Mouse (Mus musculus): ENCODE results near the gene Gm21961. TPM values are rescaled to one million over a fixed set of nuclear protein-coding genes. Genes with fewer than 3 reads are reported as not detected.
"Not testable (repeated sequence)": the region's sequence is repeated elsewhere in the genome, so short reads cannot be mapped to it uniquely, and the experiment has no call there.

Gene Gm21961
- not detected in 2 replicates for total RNA-seq (2014; rRNA removed)
- not detected in 2 replicates for polyA plus RNA-seq (2015; fragmentation: Nextera tagmentation; extraction: Ambion mirVana)

GRCm38 (mm10) chr15:65014804-65015203, at the start of gene Gm21961:
TSS of gene Gm21961 (minus strand) at chr15:65014904.
- WGBS = 90% methylated on average over 5 of the region's 5 CpGs

DNA sequence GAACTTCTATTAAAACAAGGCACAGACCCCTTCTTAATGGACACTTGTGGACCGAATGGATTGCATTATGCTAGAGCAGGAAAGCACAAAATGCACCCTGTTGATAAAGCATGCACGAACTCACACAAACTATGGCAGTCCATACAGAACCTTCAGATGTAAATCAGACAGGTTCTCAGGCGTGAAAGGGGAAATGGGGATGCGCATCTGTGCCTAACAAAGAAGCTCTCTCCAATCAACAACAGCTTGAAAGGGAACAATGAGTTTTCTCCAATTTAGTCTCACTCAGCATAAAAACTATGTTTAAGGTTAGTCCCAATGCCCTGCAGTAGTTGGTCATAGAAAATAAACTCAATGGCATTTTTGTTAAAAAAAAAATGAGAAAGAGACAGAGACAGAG, 27.3 kb upstream of the Gm21961 start:
- no peaks in the 10 kb centered on the region for H3K27me3 ChIP-seq (ENCODE audit: insufficient read depth, low read length)
- H3K4me1 ChIP-seq (ENCODE audit: insufficient read depth, low read length) = no peaks in the 10 kb centered on the region
- no peak overlapping the region for H3K4me3 ChIP-seq (ENCODE audit: low read length)
- no peak overlapping the region for H3K4me2 ChIP-seq (ENCODE audit: low read depth, low read length)
- H3K9ac ChIP-seq (replicated peaks; ENCODE audit: low read length) = no peak overlapping the region
- no peaks in the 10 kb centered on the region for H3K36me3 ChIP-seq (ENCODE audit: insufficient read depth, low read length)
- ATAC-seq (peak; percentile 40; the same call in 1 of the 2 replicates), DNase-seq (ENCODE audit: low spot score) (no peak)
- H3K9me3 ChIP-seq (ENCODE audit: low read length) = no peaks in the 10 kb centered on the region
- H3K27ac ChIP-seq = no peak overlapping the region
- 33% methylated on average over 4 of the region's 4 CpGs for WGBS
- TF ChIP-seq CTCF (IDR thresholded peaks at IDR 0.05; ENCODE audit: low read depth) = no peak

More at GRCm38 (mm10) chr15:65014804-65015203, at the start of gene Gm21961:
- no peaks in the 10 kb centered on the region for H3K36me3 ChIP-seq (ENCODE audit: insufficient read depth, low read length)
- TF ChIP-seq CTCF (IDR thresholded peaks at IDR 0.05; ENCODE audit: low read depth) = no peak
- ATAC-seq (no peak), DNase-seq (ENCODE audit: low spot score) (no peak)
- no peaks in the 10 kb centered on the region for H3K9me3 ChIP-seq (ENCODE audit: low read length)
- H3K4me3 ChIP-seq (ENCODE audit: low read length) = no peak within 1 kb of the TSS
- H3K27ac ChIP-seq = no peak within 1 kb of the TSS
- no peak within 1 kb of the TSS for H3K4me2 ChIP-seq (ENCODE audit: low read depth, low read length)
- no peaks in the 10 kb centered on the region for H3K4me1 ChIP-seq (ENCODE audit: insufficient read depth, low read length)
- no peak within 1 kb of the TSS for H3K9ac ChIP-seq (replicated peaks; ENCODE audit: low read length)
- H3K27me3 ChIP-seq (ENCODE audit: insufficient read depth, low read length) = no peaks in the 10 kb centered on the region

GRCm38 (mm10) chr15:65039216-65039615, 24.5 kb upstream of the Gm21961 start:
- not testable (repeated sequence) for H3K27ac ChIP-seq; ATAC-seq; H3K4me2 ChIP-seq (ENCODE audit: low read depth, low read length); H3K4me1 ChIP-seq (ENCODE audit: insufficient read depth, low read length); H3K9me3 ChIP-seq (ENCODE audit: low read length); H3K27me3 ChIP-seq (ENCODE audit: insufficient read depth, low read length); H3K9ac ChIP-seq (replicated peaks; ENCODE audit: low read length); DNase-seq (ENCODE audit: low spot score); H3K36me3 ChIP-seq (ENCODE audit: insufficient read depth, low read length); H3K4me3 ChIP-seq (ENCODE audit: low read length)

GRCm38 (mm10) chr15:65017971-65018370, 3.3 kb upstream of the Gm21961 start:
- DNase-seq (ENCODE audit: low spot score) (no peak), ATAC-seq (no peak)
- H3K9ac ChIP-seq (replicated peaks; ENCODE audit: low read length) = no peak overlapping the region
- H3K4me2 ChIP-seq (ENCODE audit: low read depth, low read length) = no peak overlapping the region
- H3K4me3 ChIP-seq (ENCODE audit: low read length) = no peak overlapping the region
- H3K4me1 ChIP-seq (ENCODE audit: insufficient read depth, low read length) = no peaks in the 10 kb centered on the region
- no peak overlapping the region for H3K27ac ChIP-seq
- no peaks in the 10 kb centered on the region for H3K36me3 ChIP-seq (ENCODE audit: insufficient read depth, low read length)
- TF ChIP-seq CTCF (IDR thresholded peaks at IDR 0.05; ENCODE audit: low read depth) = no peak
- no peaks in the 10 kb centered on the region for H3K9me3 ChIP-seq (ENCODE audit: low read length)
- 81% methylated on average over 1 of the region's 1 CpGs for WGBS
- H3K27me3 ChIP-seq (ENCODE audit: insufficient read depth, low read length) = no peaks in the 10 kb centered on the region

DNA sequence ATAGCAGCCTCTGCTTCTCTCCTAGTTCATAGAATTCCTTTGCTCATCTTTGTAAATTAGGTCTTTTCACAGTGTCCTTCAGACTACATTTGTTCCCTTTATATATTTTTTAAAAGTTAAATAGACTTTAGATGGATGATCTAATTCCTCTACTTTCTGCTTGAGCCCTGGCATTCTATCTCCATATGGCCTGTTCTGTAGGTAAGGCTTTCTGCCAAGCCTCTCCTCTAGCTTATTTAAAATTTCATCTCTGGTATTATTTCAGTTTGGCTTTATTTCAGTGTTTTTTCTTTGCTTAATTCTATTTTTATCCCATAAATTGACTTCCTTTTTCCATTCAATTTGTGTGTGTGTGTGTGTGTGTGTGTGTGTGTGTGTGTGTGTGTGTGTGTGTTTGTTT, 8.5 kb downstream of the Gm21961 start:
- H3K36me3 ChIP-seq (ENCODE audit: insufficient read depth, low read length) = no peaks in the 10 kb centered on the region
- no peak overlapping the region for H3K4me3 ChIP-seq (ENCODE audit: low read length)
- H3K27me3 ChIP-seq (ENCODE audit: insufficient read depth, low read length) = no peaks in the 10 kb centered on the region
- no peak overlapping the region for H3K9ac ChIP-seq (replicated peaks; ENCODE audit: low read length)
- H3K27ac ChIP-seq = no peak overlapping the region
- TF ChIP-seq CTCF (IDR thresholded peaks at IDR 0.05; ENCODE audit: low read depth) = no peak
- H3K9me3 ChIP-seq (ENCODE audit: low read length) = no peaks in the 10 kb centered on the region
- no peaks in the 10 kb centered on the region for H3K4me1 ChIP-seq (ENCODE audit: insufficient read depth, low read length)
- no peak for DNase-seq (ENCODE audit: low spot score)
- no peak for ATAC-seq
- H3K4me2 ChIP-seq (ENCODE audit: low read depth, low read length) = no peak overlapping the region

- DNase-seq (ENCODE audit: low spot score) = no peak
- ATAC-seq = no peak
- H3K27me3 ChIP-seq (ENCODE audit: insufficient read depth, low read length) = no peaks in the 10 kb centered on the region
- 87% methylated on average over 4 of the region's 4 CpGs for WGBS
- H3K36me3 ChIP-seq (ENCODE audit: insufficient read depth, low read length) = no peaks in the 10 kb centered on the region
- no peak overlapping the region for H3K4me2 ChIP-seq (ENCODE audit: low read depth, low read length)
- H3K9ac ChIP-seq (replicated peaks; ENCODE audit: low read length) = no peak overlapping the region
- TF ChIP-seq CTCF (IDR thresholded peaks at IDR 0.05; ENCODE audit: low read depth) = no peak
- no peaks in the 10 kb centered on the region for H3K9me3 ChIP-seq (ENCODE audit: low read length)
- H3K4me3 ChIP-seq (ENCODE audit: low read length) = no peak overlapping the region
- no peaks in the 10 kb centered on the region for H3K4me1 ChIP-seq (ENCODE audit: insufficient read depth, low read length)
- H3K27ac ChIP-seq = no peak overlapping the region
These were observed 20.2 kb downstream of the Gm21961 start for GRCm38 (mm10) chr15:64994498-64994897.

- 80% methylated on average over 2 of the region's 2 CpGs for WGBS
These were observed 34.7 kb downstream of the Gm21961 start for GRCm38 (mm10) chr15:64979976-64980375.

More at GRCm38 (mm10) chr15:64979976-64980375, 34.7 kb downstream of the Gm21961 start:
- ATAC-seq = no peak
- H3K36me3 ChIP-seq (ENCODE audit: insufficient read depth, low read length) = no peaks in the 10 kb centered on the region
- no peaks in the 10 kb centered on the region for H3K4me1 ChIP-seq (ENCODE audit: insufficient read depth, low read length)
- no peaks in the 10 kb centered on the region for H3K9me3 ChIP-seq (ENCODE audit: low read length)
- DNase-seq (ENCODE audit: low spot score) = no peak
- H3K4me2 ChIP-seq (ENCODE audit: low read depth, low read length) = no peak overlapping the region
- H3K9ac ChIP-seq (replicated peaks; ENCODE audit: low read length) = no peak overlapping the region
- H3K4me3 ChIP-seq (ENCODE audit: low read length) = no peak overlapping the region
- H3K27me3 ChIP-seq (ENCODE audit: insufficient read depth, low read length) = no peaks in the 10 kb centered on the region
- TF ChIP-seq CTCF (IDR thresholded peaks at IDR 0.05; ENCODE audit: low read depth) = no peak
- H3K27ac ChIP-seq = no peak overlapping the region
